29 mouse cellular contexts compared by ENCODE assay signal in genomic region chr5:17704160-17704559, GRCm38 (mm10).
DNase-seq lines count a peak whose midpoint lies in the region; ATAC-seq and TF ChIP-seq lines count a peak whose summit lies in the region.
"Had no signal": no experiment of that assay in that cellular context is flagged by ENCODE, and none has a peak within 500 bp of the region (broad histone marks: within the 10 kb centered on the region; RNA-seq: fewer than 3 reads in every experiment).

No protein-coding gene starts in this region.

- no peaks in the 10 kb centered on the region for H3K9me3 ChIP-seq in embryonic facial prominence, embryonic 11.5 days (replicated peaks; ENCODE audit: control insufficient read depth, low read length)
- H3K9me3 ChIP-seq in embryonic facial prominence, embryonic 10.5 days: no peaks in the 10 kb centered on the region
- no peaks in the 10 kb centered on the region for H3K9me3 ChIP-seq in lung, embryonic 14.5 days (ENCODE audit: low read depth, low read length)
- H3K9me3 ChIP-seq in limb, embryonic 12.5 days: no peaks in the 10 kb centered on the region
- H3K9me3 ChIP-seq in liver, postnatal 0 days (ENCODE audit: low read length): no peaks in the 10 kb centered on the region
- H3K9me3 ChIP-seq: embryonic facial prominence, embryonic 13.5 days; heart, embryonic 12.5 days; hindbrain, embryonic 13.5 days; midbrain, embryonic 12.5 days; neural tube, embryonic 13.5 days had no signal

- no peak for TF ChIP-seq EP300 in liver, postnatal 0 days (IDR thresholded peaks at IDR 0.05; ENCODE audit: low read depth)

- no peak overlapping the region for H3K4me2 ChIP-seq in embryonic facial prominence, embryonic 11.5 days (ENCODE audit: low read depth, low read length)
- no peak overlapping the region for H3K4me2 ChIP-seq in lung, embryonic 14.5 days
- H3K4me2 ChIP-seq in limb, embryonic 12.5 days: no peak overlapping the region
- H3K4me2 ChIP-seq in liver, postnatal 0 days (ENCODE audit: low read depth, low read length): no peak overlapping the region
- H3K4me2 ChIP-seq: embryonic facial prominence, embryonic 13.5 days; heart, embryonic 12.5 days; hindbrain, embryonic 13.5 days; midbrain, embryonic 12.5 days; neural tube, embryonic 13.5 days had no signal

- no peak overlapping the region for H3K27ac ChIP-seq in embryonic facial prominence, embryonic 11.5 days (replicated peaks; ENCODE audit: low read depth, low read length)
- H3K27ac ChIP-seq in embryonic facial prominence, embryonic 10.5 days (replicated peaks): no peak overlapping the region
- no peak overlapping the region for H3K27ac ChIP-seq in lung, embryonic 14.5 days (ENCODE audit: low read depth)
- H3K27ac ChIP-seq in limb, embryonic 12.5 days: no peak overlapping the region
- H3K27ac ChIP-seq in liver, postnatal 0 days (ENCODE audit: low read depth): no peak overlapping the region
- H3K27ac ChIP-seq: embryonic facial prominence, embryonic 13.5 days; hindbrain, embryonic 13.5 days; kidney, postnatal 0 days; liver, embryonic 14.5 days; midbrain, embryonic 12.5 days; neural tube, embryonic 13.5 days had no signal

- no peaks in the 10 kb centered on the region for H3K36me3 ChIP-seq in embryonic facial prominence, embryonic 11.5 days (replicated peaks; ENCODE audit: control insufficient read depth, insufficient read depth, low read depth, low read length)
- no peaks in the 10 kb centered on the region for H3K36me3 ChIP-seq in embryonic facial prominence, embryonic 10.5 days (replicated peaks)
- H3K36me3 ChIP-seq in lung, embryonic 14.5 days (ENCODE audit: insufficient read depth): no peaks in the 10 kb centered on the region
- H3K36me3 ChIP-seq in limb, embryonic 12.5 days: no peaks in the 10 kb centered on the region
- H3K36me3 ChIP-seq in liver, postnatal 0 days (replicated peaks; ENCODE audit: insufficient read depth, low read length): no peaks in the 10 kb centered on the region
- H3K36me3 ChIP-seq: embryonic facial prominence, embryonic 13.5 days; heart, embryonic 12.5 days; hindbrain, embryonic 13.5 days; midbrain, embryonic 12.5 days; neural tube, embryonic 13.5 days had no signal

- TF ChIP-seq CTCF in lung, embryonic 14.5 days (IDR thresholded peaks at IDR 0.05; ENCODE audit: low read depth): no peak
- no peak for TF ChIP-seq CTCF in lung, adult 2 months (IDR thresholded peaks at IDR 0.05; ENCODE audit: insufficient read depth, low read length)
- TF ChIP-seq CTCF in liver, postnatal 0 days (IDR thresholded peaks at IDR 0.05; ENCODE audit: low read depth): no peak

- 49% methylated on average over 3 of the region's 3 CpGs for WGBS in embryonic facial prominence, embryonic 11.5 days
- 61% methylated on average over 3 of the region's 3 CpGs for WGBS in embryonic facial prominence, embryonic 10.5 days
- WGBS in lung, embryonic 14.5 days: 57% methylated on average over 3 of the region's 3 CpGs
- 63% methylated on average over 3 of the region's 3 CpGs for WGBS in lung, adult 2 months
- 9% methylated on average over 3 of the region's 3 CpGs for WGBS in limb, embryonic 12.5 days
- WGBS in liver, postnatal 0 days (ENCODE audit: insufficient replicate concordance): 61% methylated on average over 3 of the region's 3 CpGs

- no peak for TF ChIP-seq POLR2A in lung, adult 2 months (IDR thresholded peaks at IDR 0.05; ENCODE audit: borderline replicate concordance, extremely low read depth, low read depth, low read length)

- no peaks in the 10 kb centered on the region for H3K27me3 ChIP-seq in embryonic facial prominence, embryonic 11.5 days (ENCODE audit: control insufficient read depth, insufficient read depth, low read length)
- no peaks in the 10 kb centered on the region for H3K27me3 ChIP-seq in embryonic facial prominence, embryonic 10.5 days (replicated peaks; ENCODE audit: low read depth, poor library complexity, severe bottlenecking)
- no peaks in the 10 kb centered on the region for H3K27me3 ChIP-seq in lung, embryonic 14.5 days (ENCODE audit: insufficient read depth, low read length)
- H3K27me3 ChIP-seq in limb, embryonic 12.5 days: no peaks in the 10 kb centered on the region
- no peaks in the 10 kb centered on the region for H3K27me3 ChIP-seq in liver, postnatal 0 days (ENCODE audit: insufficient read depth, low read length)
- H3K27me3 ChIP-seq: embryonic facial prominence, embryonic 13.5 days; heart, embryonic 12.5 days; hindbrain, embryonic 13.5 days; midbrain, embryonic 12.5 days; neural tube, embryonic 13.5 days; Patski had no signal

- ATAC-seq in embryonic facial prominence, embryonic 11.5 days (replicated peaks; ENCODE audit: insufficient number of reproducible peaks, low FRiP score, low TSS enrichment, low read depth): no peak
- ATAC-seq in lung, embryonic 14.5 days (ENCODE audit: insufficient read depth): no peak
- peak; percentile 42; the same call in 1 of the 2 replicates for ATAC-seq in limb, embryonic 12.5 days (ENCODE audit: insufficient number of reproducible peaks, insufficient read depth, low FRiP score, low TSS enrichment, low read depth)
- ATAC-seq in liver, postnatal 0 days: no peak
- ATAC-seq: intestine, postnatal 0 days; Patski had no signal

- H3K4me3 ChIP-seq in embryonic facial prominence, embryonic 11.5 days (ENCODE audit: low read depth, low read length): no peak overlapping the region
- H3K4me3 ChIP-seq in embryonic facial prominence, embryonic 10.5 days: no peak overlapping the region
- H3K4me3 ChIP-seq in lung, embryonic 14.5 days (ENCODE audit: low read depth, low read length): no peak overlapping the region
- no peak overlapping the region for H3K4me3 ChIP-seq in lung, adult 2 months (replicated peaks; ENCODE audit: extremely low read depth, low read depth, low read length)
- no peak overlapping the region for H3K4me3 ChIP-seq in limb, embryonic 12.5 days (replicated peaks)
- H3K4me3 ChIP-seq in liver, postnatal 0 days (ENCODE audit: low read depth, low read length): no peak overlapping the region
- H3K4me3 ChIP-seq: embryonic facial prominence, embryonic 13.5 days; erythroblast, embryonic 14.5 days; heart, embryonic 12.5 days; hindbrain, embryonic 13.5 days; midbrain, embryonic 12.5 days; neural tube, embryonic 13.5 days had no signal

- H3K4me1 ChIP-seq in embryonic facial prominence, embryonic 11.5 days (ENCODE audit: control insufficient read depth, insufficient read depth, low read length): no peaks in the 10 kb centered on the region
- H3K4me1 ChIP-seq in embryonic facial prominence, embryonic 10.5 days: no peaks in the 10 kb centered on the region
- no peaks in the 10 kb centered on the region for H3K4me1 ChIP-seq in lung, embryonic 14.5 days (ENCODE audit: insufficient read depth)
- H3K4me1 ChIP-seq in lung, adult 2 months (ENCODE audit: control insufficient read depth, insufficient read depth, low read length): no peaks in the 10 kb centered on the region
- peaks cover 5% of the 10 kb centered on the region; the same call in 1 of the 2 replicates for H3K4me1 ChIP-seq in limb, embryonic 12.5 days (replicated peaks)
- H3K4me1 ChIP-seq in liver, postnatal 0 days (ENCODE audit: insufficient read depth): no peaks in the 10 kb centered on the region
- H3K4me1 ChIP-seq: heart, embryonic 12.5 days; hindbrain, embryonic 13.5 days; midbrain, embryonic 12.5 days; neural tube, embryonic 13.5 days had no signal

- peak; percentile 35 for DNase-seq in embryonic facial prominence, embryonic 11.5 days (ENCODE audit: low spot score)
- DNase-seq in embryonic facial prominence, embryonic 10.5 days (ENCODE audit: low spot score): no peak
- peak; percentile 20 for DNase-seq in lung, embryonic 14.5 days
- no peak for DNase-seq in lung, adult 2 months
- DNase-seq in liver, postnatal 0 days: no peak
- no peak for DNase-seq in heart, adult 18-20 months
- DNase-seq in frontal cortex, adult 2 months (ENCODE audit: extremely low spot score in 1 of 2, low spot score in 1 of 2): no peak
- DNase-seq: adrenal gland, postnatal 10 days; cerebellum, adult 11-12 months; cerebellum, adult 9-11 months; gastrocnemius, postnatal 25 days; heart, adult 11 months; heart, postnatal 4 days; layer of hippocampus, adult 9-11 months; liver; lung, postnatal 36 days; right cerebral cortex, postnatal 25 days; thymus, postnatal 14 days had no signal

- no peak overlapping the region for H3K9ac ChIP-seq in embryonic facial prominence, embryonic 11.5 days (replicated peaks; ENCODE audit: low read length)
- H3K9ac ChIP-seq in lung, embryonic 14.5 days: no peak overlapping the region
- H3K9ac ChIP-seq in limb, embryonic 12.5 days (replicated peaks): no peak overlapping the region
- no peak overlapping the region for H3K9ac ChIP-seq in liver, postnatal 0 days (replicated peaks)
- H3K9ac ChIP-seq: embryonic facial prominence, embryonic 13.5 days; heart, embryonic 12.5 days; hindbrain, embryonic 13.5 days; liver, embryonic 14.5 days; midbrain, embryonic 12.5 days; neural tube, embryonic 13.5 days had no signal

Comparison
In these comparisons a context has a peak if more than half of its experiments do, and no peak if none do; other contexts are left out.
1. DNase-seq: peak in embryonic facial prominence, embryonic 11.5 days (single experiment) and lung, embryonic 14.5 days (single experiment); none in embryonic facial prominence, embryonic 10.5 days (single experiment), lung, adult 2 months (single experiment), liver, postnatal 0 days (single experiment), heart, adult 18-20 months (0 of 2) and frontal cortex, adult 2 months (0 of 2).